ENCODE assay signal across 13 mouse cellular contexts in the genomic region with DNA sequence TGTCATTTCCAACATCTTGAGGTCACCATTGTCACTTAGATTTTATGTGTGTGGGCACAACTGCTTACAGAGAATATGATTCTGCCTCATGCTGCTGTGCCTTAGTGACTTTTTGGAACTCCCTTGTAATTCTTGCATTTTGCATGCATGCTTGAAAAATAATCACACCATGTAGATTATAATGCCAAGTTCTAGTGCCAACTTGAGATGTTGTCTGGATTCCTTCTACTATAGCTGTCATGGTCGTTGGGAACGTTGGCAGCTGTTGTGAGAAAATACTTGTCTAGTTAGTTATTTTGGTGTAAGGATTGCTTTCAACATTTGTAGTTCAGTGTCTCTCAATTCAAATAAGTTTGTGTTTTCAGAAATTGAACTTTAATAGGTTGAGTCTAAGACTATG.
"Had no signal": no experiment of that assay in that cellular context is flagged by ENCODE, and none has a peak within 500 bp of the region (broad histone marks: within the 10 kb centered on the region; RNA-seq: fewer than 3 reads in every experiment).

No protein-coding gene starts in this region.

- DNase-seq: kidney, adult 18-20 months; kidney, postnatal 25 days; layer of hippocampus, adult 9-11 months; left cerebral cortex, postnatal 4 days; liver, postnatal 0 days; lung, embryonic 14.5 days; retina, postnatal 1 day; thymus, adult 2 months; thymus, postnatal 14 days; thymus, postnatal 4 days had no signal

- ATAC-seq: liver, postnatal 0 days; lung, postnatal 0 days; midbrain, embryonic 13.5 days; midbrain, embryonic 16.5 days had no signal
